Mouse (Mus musculus) T-helper 1 cell (primary cell): Measurements from ENCODE around the gene Med15.
"Not testable (repeated sequence)": the region's sequence is repeated elsewhere in the genome, so short reads cannot be mapped to it uniquely, and the experiment has no call there.

Source experiments
- in situ Hi-C: fragments of 300-600 bp; cut with MboI, MseI; formaldehyde crosslinking; loops from one replicate; pipeline ENCODE4 v1.15.1; 2025; ENCODE audit warnings: high pct_unique_total_duplicates

Gene Med15

GRCm38 (mm10) chr16:17732841-17733340 lies at the start of gene Med15:
Gene Med15 (minus strand): TSS chr16:17732891.
- in situ Hi-C loops: no loop called here

DNA sequence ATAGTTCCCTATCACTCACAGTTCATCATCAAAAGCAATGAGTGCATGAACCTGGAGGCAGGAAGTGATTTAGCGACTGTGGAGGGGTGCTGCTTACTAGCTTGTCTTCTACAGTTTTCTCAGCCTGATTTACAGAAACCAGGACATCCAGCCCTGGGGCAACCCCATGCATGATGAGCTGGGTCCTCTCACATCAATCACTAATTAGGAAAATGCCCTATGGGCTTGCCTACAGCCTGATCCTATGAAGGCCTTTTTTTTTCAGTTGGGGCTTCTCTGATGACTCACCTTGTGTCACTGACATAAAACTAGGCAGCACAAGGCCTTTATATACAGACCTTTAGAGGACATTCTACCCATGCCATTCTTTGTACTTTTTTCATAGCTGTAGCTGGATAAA lies 47.0 kb upstream of the Med15 start:
- in situ Hi-C loops: no loop called here

- in situ Hi-C loops: no loop called here
Observed at GRCm38 (mm10) chr16:17778223-17778622, 45.5 kb upstream of the Med15 start.

DNA sequence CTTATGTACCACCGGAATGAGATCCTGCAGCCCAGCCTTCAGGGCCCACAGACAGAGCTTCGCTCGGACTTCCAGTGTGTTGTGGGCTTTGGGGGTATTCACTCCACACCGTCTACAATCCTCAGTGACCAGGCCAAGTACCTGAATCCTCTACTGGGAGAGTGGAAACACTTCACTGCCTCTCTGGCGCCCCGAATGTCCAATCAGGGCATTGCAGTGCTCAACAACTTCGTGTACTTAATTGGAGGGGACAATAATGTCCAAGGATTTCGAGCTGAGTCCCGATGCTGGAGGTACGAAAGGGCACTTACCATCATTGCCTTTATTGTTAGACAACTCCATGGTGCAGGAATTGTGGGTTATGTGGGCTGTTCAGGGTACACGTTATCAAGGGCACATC lies 44.1 kb upstream of the Med15 start:
- in situ Hi-C loops: no loop called here

- in situ Hi-C loops: no loop called here
Observed at GRCm38 (mm10) chr16:17771117-17771865, 38.6 kb upstream of the Med15 start.

DNA sequence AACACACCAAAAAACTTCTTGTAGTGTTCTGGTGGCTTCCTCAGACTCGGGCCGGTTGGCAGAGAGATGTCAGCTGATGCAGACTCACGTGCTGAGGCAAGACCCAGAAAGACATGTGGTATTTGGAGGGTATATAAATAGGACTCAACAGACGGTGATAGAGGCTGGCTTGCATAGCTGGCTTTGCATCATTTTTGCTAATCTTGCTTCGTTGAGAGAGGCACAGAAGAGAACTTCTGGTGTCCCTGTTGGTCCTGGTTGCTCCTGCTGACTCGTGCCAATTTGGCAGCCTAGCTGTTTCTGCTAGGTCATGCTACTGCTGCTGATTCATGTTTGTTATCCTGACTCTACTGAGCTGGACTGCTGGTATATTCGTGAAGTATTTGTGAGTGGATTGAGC lies 36.1 kb upstream of the Med15 start:
- in situ Hi-C loops: loop anchor here (10.0 kb wide), 1 partner anchor 534 kb away; the partner anchor contains the start of gene Hic2

- in situ Hi-C loops: loop anchor here (10.0 kb wide), 1 partner anchor 529 kb away; the partner anchor contains the start of gene Hic2
Observed at GRCm38 (mm10) chr16:17764108-17764511, 31.4 kb upstream of the Med15 start.

- in situ Hi-C loops: loop anchor here (10.0 kb wide), 1 partner anchor 526 kb away; the partner anchor contains the start of gene Hic2
Observed at GRCm38 (mm10) chr16:17761074-17761473, 28.4 kb upstream of the Med15 start.

DNA sequence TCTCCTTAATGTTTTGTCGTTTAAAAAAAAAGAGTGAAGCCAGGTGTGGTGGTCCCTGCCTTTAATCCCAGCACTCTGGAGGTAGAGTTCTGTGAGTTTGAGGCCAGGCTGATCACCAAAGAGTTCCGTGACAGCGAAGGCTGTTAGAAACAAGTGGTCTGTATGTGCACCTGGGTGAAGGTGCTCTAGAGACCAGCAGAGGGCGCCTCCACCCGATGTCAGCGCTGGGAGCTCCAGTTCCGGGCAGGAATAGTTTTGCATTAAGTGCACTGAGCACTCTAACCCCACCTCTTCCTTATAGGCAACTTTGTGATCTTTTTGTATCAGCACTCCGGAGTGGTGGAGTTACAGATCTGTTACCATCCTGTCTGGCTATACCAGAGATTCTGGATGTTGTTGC lies 28.0 kb upstream of the Med15 start:
- in situ Hi-C loops: loop anchor here (10.0 kb wide), 1 partner anchor 526 kb away; the partner anchor contains the start of gene Hic2

- in situ Hi-C loops: loop anchor here (10.0 kb wide), 1 partner anchor 525 kb away; the partner anchor contains the start of gene Hic2
Observed at GRCm38 (mm10) chr16:17759813-17760321, 27.2 kb upstream of the Med15 start.

GRCm38 (mm10) chr16:17759344-17759773 lies 26.7 kb upstream of the Med15 start, which contains the start of gene Klhl22:
Gene Klhl22 (plus strand): TSS chr16:17759618.
- in situ Hi-C loops: no loop called here

DNA sequence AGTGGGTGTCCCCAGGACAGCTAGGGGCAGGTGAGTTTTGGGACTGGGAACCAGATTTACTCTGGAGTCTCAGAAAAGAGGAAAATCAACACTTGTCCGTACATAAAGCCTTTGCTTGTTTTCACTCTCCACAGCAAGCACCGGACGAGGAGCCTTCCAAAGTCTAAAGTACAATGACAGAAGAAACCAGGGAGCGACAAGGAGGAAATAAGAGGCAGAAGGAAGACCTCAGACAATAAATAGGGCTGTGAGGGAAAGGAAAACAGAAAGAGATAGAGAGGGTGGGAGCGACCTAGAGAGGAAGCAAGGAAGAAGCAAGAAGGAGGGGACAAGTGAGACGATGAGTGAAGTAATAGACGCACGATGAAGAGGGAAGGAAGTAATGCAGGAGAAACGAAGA lies 26.2 kb upstream of the Med15 start:
- in situ Hi-C loops: no loop called here

DNA sequence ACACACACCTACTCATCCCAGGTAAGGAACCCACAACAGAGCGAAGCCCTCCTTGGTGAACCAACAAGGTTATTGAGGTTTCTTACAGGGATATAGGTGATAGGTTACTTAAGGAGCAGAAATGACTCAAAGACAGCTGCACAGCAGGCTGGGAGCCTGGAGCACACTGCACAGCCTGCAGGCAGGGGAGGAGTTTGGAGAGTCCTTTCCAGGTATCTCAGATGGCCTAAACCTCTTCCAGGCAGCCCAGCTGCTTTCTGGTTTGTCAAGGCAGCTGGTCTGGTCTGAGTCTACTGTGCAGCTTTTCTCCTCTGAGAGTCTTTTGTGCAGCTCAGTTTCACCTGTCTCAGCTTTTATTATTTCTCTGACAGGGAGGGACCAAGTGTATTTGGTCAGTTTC lies 25.1 kb upstream of the Med15 start:
- in situ Hi-C loops: no loop called here

DNA sequence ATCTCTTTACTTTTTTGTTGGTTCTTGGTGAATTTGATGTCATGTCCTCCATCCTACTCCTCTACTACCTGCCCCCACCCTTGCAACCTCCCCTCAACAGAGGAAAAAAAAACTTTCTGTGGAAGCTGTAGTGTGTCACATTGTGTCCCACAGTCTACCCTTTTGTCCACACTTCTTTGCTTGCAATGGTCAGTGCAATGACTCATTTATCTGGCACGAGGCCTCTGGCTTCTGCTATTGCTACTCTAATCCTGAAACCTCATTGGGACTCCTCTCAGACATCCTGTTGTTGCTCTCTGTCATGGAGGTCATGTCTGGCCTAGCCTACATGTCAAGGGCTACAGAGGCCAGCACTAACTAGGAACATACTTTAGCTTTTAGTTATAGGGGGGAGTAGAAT lies 21.0 kb upstream of the Med15 start:
- in situ Hi-C loops: no loop called here

GRCm38 (mm10) chr16:17753001-17753400 lies 20.3 kb upstream of the Med15 start:
- in situ Hi-C loops: no loop called here

- in situ Hi-C loops: no loop called here
Observed at GRCm38 (mm10) chr16:17745067-17745466, 12.4 kb upstream of the Med15 start.

- in situ Hi-C loops: no loop called here
Observed at GRCm38 (mm10) chr16:17744536-17744935, 11.8 kb upstream of the Med15 start.

DNA sequence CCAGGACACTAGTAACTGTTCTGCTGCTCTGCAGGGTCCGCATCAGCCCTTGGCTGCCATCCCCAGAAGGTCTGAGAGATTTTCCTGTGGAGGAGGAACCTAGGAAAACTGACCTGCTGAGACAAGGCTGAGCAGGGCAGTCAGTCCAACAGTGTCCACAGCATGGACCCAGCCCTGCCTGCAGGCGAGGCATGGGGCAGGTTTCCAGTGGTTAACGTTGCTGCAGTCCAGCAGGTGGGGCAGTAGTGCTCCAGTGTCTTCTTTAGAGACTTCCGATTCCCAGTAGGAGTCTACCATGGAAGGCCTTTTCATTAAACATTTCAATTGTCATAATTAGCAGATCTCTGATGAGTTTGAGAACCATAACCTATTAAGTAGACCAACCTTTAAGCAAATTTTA lies 10.6 kb upstream of the Med15 start:
- in situ Hi-C loops: no loop called here

- in situ Hi-C loops: no loop called here
Observed at GRCm38 (mm10) chr16:17742810-17743209, 10.1 kb upstream of the Med15 start.

DNA sequence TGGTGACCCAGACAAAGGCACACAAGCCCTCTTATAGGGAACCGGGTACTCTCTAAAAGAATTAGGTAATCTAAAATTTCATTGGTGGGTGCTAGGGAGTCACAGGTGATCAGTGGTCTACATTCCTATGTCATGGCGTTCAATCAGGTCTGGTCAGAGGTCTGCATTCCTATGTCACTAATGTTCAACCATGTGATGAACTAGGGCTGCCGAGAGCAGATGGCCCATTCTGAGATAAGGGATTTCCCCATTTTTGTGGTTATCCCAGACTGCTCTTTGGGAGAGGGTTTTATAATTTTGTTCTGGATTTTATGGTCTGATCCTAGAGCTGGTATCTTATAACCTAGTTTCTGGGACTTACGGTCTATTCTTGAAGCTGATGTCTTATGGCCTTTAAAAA lies 7.4 kb upstream of the Med15 start:
- in situ Hi-C loops: no loop called here

GRCm38 (mm10) chr16:17736156-17736555 lies 3.5 kb upstream of the Med15 start:
- in situ Hi-C loops: no loop called here

DNA sequence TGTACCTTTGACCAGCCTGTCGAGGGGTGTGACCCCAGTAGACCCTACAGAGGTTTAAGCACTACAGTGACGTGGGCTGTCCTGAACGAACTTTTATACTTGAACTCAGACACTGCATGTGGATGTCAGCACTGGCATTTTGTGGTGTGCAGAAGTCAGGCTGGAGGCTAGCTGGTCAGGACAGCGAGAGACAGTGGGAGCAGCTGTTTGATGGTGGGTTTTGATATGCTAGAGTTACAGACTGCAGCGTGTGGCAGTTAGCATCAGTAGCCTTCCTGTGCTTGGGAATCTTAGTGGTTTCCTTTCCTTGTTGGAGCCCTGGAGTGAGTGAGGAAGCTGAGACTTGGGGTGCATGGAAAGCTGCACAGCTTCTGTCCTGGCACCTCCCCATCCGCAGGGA lies 2.2 kb upstream of the Med15 start:
- in situ Hi-C loops: not testable (repeated sequence)

- in situ Hi-C loops: no loop called here
Observed at GRCm38 (mm10) chr16:17733646-17734045, 955 bp upstream of the Med15 start.
